Mouse (Mus musculus): ENCODE measurements around the gene Tfap2e. TPM values are rescaled to one million over a fixed set of nuclear protein-coding genes. Genes with fewer than 3 reads are reported as not detected.

Gene Tfap2e
- not detected for total RNA-seq (2021)
- long read RNA-seq, experiment 1 = 0 reads
- long read RNA-seq, experiment 2 = 0 reads

DNA sequence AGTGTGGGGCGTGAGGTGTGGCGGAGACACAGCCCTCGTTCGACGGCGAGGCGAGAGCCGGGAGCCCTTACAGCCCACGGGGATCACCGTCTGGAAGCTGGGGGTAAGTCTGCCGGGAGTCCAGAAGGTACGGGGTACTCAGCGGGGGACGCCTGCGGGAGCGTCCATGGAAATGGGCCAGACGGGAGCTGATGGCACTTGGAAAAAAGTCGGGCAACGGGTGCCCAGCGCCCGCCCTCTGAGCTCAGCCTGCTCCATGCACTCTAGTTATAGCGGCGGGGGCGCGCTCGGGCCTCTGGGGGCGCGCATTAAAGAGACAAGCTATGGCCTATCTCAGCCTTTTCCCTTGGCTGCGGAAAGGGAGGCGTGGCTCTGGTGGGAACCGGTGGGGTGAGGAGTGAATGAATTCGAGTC is at the start of gene Tfap2e:
Gene Tfap2e (minus strand): TSS at position 240 of the 414 bp plus-strand sequence.
- DNase-seq = no peak
- intact Hi-C loops (cut with DNase I) = no loop called here

- DNase-seq = no peak
- intact Hi-C loops (cut with DNase I) = no loop called here
These were observed 47.0 kb upstream of the Tfap2e start for GRCm38 (mm10) chr4:126782996-126783395.

DNA sequence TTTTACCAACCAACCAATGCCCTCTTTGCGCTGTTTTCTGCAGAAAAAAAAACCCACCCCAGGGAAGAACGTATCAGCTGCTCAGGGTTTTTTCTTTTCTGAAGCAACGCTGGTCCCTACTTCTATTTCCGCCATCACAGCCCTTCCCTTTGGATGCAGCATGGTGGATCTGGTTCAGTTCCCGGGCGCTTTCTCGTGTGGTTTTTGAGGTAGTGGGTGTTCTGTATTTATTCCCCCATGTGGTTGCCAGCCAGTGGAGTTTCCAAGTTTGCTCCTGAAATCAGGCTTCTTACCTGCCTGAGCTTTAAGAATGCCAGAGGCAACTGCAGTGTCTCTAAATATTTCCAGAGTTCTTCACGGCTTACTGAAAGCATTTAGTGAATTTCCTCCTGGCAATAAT is 46.5 kb upstream of the Tfap2e start:
- intact Hi-C loops (cut with DNase I) = no loop called here
- no peak for DNase-seq

- intact Hi-C loops (cut with DNase I) = no loop called here
- no peak for DNase-seq
These were observed 45.8 kb upstream of the Tfap2e start for GRCm38 (mm10) chr4:126781871-126782270.

DNA sequence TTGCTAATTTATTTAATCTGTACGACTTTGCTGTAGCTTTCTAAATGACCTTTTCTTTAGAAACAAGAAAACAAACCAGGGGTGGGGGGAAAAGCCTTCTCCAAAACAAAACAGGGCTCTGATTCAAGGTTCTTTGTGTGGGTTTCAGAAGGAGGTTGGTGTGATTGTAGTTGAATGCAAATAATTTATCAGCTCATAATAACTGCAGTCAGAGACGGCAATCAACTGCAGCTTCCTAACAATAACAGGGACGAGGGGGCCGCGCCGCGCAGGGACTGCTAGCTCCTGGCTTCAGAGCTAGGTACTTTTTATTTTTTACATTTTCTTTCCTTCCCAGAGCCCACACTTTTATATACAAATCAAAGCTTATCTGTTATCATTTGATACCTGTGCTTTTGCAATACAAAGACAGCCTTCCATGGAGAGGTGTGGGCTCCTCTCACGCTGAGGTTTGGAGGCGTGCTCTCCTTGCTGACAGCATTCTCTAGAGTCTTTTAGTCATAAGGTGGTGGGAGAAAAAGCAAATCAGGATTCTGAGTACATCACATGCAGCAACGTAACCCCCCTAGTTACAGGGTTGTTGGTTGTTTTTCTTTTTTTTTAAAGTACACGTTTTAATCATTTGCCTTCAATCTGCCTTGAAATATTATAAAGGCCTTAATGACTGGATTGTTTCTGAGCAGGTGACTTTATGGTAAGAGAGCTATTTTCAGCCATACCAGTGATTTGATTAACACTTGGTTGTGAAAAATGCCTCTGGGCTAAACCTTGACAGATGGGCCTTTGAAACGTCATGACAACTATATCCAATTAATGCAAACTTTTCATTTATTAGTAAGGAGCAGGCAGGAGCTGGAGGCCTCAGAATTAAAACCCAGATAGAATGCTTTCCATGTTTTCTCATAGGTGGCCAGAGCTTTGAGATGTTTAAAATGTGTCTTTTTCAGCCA is 44.1 kb upstream of the Tfap2e start:
- no peak for DNase-seq
- intact Hi-C loops (cut with DNase I) = no loop called here

DNA sequence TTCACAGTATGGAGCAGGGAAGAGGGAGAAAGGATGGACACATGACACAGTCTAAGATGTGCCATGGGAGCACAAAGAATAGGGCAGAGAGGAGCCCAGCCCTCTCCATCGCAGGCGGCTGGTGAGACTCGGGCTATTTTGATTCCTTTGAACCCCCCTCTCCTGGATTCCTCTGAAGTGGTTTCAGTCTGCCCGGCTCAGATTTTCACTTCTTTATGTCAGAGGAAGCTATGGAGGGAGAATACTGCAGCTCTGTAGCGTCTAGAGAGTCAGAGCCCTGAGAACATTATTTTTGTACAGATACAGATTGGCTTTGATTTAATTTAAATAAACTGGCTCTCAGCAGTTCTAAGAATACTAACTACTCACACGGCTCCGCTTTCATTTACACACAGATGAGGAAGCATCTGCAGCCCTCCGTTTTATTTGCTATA is 43.1 kb upstream of the Tfap2e start:
- intact Hi-C loops (cut with DNase I) = no loop called here
- DNase-seq = no peak

DNA sequence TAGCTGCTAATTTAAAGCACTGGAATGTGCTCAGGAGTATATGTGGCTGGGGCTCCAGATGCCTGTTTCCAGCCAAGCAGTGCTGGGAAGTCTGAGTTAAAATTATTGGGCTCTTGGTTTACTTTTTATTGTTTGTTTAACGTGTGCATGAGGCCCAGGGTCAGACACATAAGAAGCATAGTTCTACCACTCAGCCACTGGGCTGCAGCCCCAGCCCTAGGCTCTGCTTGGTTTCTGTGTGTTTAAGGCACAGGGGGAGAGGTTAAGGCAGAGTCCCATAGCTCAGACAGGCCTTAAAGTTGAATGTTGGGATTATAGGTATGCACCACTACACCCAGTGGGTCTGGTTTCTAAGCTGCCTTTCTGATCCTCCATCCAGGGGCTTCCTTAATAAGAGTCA is 39.1 kb upstream of the Tfap2e start:
- intact Hi-C loops (cut with DNase I) = no loop called here
- DNase-seq = no peak

GRCm38 (mm10) chr4:126773871-126774270 is 37.8 kb upstream of the Tfap2e start:
- no peak for DNase-seq
- intact Hi-C loops (cut with DNase I) = no loop called here

- intact Hi-C loops (cut with DNase I) = no loop called here
- DNase-seq = no peak
These were observed 34.8 kb upstream of the Tfap2e start for GRCm38 (mm10) chr4:126770831-126771230.

DNA sequence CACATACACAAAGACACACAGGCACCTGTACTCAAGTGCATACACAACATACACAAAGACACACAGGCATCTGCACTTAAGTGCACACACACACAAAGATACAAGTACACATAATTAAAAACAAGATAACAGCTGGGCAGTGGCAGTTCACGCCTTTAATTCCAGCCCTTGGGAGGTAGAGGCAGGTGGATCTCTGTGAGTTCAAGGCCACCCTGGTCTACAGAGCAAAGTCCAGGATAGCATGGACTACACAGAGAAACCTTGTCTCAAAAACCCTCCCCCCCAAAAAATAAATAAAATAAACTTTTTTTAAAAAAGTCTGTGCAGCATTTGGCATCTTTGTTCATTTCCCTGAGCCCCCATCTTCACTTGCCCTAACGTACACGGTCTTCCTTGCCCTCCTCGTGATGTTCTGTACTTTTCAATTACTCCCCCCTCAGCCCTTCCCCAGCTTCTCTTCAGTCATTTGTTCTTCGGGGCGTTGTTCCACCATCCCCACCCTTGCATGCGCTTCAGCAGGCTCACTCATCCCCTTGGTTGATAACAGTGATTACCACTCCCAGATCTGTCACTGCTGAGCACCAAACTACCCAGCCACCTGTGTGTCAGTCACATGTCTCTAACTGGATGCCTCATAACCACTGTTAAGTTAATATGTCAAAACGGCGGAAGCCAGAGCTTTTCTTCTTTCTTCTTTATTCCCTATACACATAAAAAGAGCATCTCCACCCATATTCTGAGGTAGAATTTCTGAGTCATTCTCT is 33.9 kb upstream of the Tfap2e start:
- intact Hi-C loops (cut with DNase I) = no loop called here
- DNase-seq = no peak

GRCm38 (mm10) chr4:126763483-126763882 is 27.4 kb upstream of the Tfap2e start:
- intact Hi-C loops (cut with DNase I) = no loop called here
- DNase-seq = no peak

GRCm38 (mm10) chr4:126762586-126763359 is 26.7 kb upstream of the Tfap2e start:
- no peak for DNase-seq
- intact Hi-C loops (cut with DNase I) = no loop called here

GRCm38 (mm10) chr4:126759435-126759834 is 23.4 kb upstream of the Tfap2e start:
- no peak for DNase-seq
- intact Hi-C loops (cut with DNase I) = no loop called here

- intact Hi-C loops (cut with DNase I) = no loop called here
- DNase-seq = no peak
These were observed 22.3 kb upstream of the Tfap2e start for GRCm38 (mm10) chr4:126758299-126758698.

DNA sequence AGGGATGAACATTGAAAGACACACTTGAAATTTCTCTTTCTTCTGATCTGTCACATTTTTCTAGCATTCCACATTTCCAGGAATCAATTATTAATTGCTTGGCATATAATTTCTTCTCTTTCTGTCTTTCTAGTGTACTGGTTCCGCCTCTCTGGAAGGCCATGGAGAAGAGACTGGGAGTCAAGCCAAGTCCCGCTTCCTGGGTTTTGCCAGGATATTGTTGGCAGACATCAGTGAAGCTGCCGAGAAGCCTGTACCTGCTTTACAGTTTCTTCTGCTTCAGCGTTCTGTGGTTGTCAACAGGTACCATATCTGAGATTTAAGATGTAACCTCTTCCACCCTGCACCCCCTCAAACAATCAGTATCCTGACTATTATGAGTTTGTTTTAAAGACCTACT is 20.7 kb upstream of the Tfap2e start:
- no peak for DNase-seq

GRCm38 (mm10) chr4:126754736-126755374 is 18.8 kb upstream of the Tfap2e start:
- DNase-seq = no peak
- intact Hi-C loops (cut with DNase I) = no loop called here

More for the DNA sequence above, 20.7 kb upstream of the Tfap2e start:
- intact Hi-C loops (cut with DNase I) = no loop called here

GRCm38 (mm10) chr4:126754231-126754611 is 18.2 kb upstream of the Tfap2e start:
- intact Hi-C loops (cut with DNase I) = no loop called here
- DNase-seq = no peak

DNA sequence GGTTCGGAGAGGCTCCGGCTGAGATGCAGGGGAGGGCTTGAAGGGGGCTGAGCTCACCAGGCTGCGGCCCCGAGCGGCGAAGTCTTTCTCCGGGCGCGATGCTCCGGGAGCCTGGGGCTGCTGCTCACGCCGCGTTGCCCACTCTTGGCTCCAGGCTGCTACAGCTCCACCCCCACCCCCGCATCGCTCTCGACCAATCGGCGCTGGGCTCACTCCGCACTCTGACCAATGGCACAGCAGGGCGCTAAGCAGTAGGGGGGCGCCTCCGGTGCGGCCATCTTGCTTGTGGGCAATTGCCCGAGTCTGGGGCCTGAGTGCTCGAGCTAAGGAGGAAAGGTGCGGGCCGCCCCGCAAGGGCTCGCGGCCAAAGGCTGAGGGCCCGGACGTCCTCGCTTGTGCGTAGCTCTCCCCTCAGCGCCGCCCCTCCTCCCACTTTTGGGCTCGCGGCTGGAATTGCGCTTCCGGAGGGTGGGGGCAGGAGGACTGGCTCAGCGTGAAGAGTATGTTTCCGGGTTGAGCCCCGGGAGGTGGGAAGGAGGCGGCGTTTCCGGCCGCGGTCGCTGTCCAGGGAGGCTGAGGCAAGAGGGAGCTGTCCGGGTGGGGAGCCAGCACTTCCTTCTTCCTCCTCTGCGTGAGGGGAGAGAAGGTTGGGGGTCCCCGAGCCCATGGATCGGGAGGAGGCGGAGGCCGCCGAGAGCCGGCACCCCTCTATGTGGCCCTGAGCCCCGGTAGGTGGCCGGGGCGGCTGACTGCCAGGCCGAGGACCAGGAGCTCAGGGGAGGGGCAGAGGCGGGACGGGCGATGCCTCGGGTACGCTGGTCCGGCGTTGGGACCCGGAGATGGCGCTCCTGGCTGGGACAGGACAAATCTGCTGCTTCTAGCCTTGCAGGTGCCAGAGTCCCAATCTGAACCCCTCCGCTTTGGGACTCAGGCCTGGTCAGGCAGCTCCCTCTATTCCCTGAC is 17.5 kb upstream of the Tfap2e start, which contains the start of the genes Ncdn and AU040320:
Gene Ncdn (minus strand): TSS at position 171 of the 963 bp plus-strand sequence.
Gene AU040320 (plus strand): TSS at position 277 of the 963 bp plus-strand sequence.
- peak; percentile 95 for DNase-seq
- intact Hi-C loops (cut with DNase I) = no loop called here

- intact Hi-C loops (cut with DNase I) = no loop called here
These were observed 16.6 kb upstream of the Tfap2e start for GRCm38 (mm10) chr4:126752608-126753141.

More at GRCm38 (mm10) chr4:126752608-126753141, 16.6 kb upstream of the Tfap2e start:
- no peak for DNase-seq
